Mouse (Mus musculus) erythroblast, embryonic 14.5 days (primary cell): ENCODE measurements around the gene Prkca.

Source experiments
- GATA1 ChIP-seq: IDR thresholded peaks from 2 replicates; pipeline ENCODE4 v1.6.1; 2012; ENCODE audit warnings: low read length, inconsistent platforms, mixed read lengths
- TAL1 ChIP-seq: IDR thresholded peaks from 3 replicates; pipeline ENCODE4 v1.6.1; 2012; ENCODE audit warnings: low read length, inconsistent platforms, mixed read lengths

DNA sequence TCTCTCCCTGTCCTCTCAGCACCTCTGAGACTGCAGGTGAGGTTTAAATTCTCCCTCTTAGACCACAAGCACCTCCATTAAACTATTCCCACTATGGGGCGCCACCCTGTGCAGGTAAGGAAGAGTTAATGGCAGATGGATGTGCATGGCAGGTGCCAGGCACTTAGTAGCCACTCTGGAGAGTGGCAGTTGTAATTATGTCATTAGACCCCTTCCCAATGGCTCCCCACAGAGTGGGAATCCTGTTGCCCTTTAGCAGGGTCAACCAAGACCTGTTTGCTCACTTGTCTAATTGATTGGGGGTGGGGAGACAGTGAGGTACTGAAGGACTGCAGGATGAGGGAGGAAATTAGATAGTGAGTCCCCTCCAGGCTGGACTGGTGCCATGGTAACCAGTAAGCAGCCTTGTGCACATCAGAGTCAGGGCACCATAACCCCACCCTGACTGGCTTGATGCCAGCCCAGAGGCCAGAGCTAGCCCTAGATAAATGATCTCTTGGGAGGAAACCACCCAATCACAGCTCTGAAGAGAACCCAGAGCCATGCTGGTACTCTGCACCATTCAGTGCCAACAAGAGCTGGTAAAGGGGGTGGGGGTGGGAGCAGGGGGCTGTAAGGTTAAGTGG, 63.9 kb downstream of the Prkca start:
- TF ChIP-seq GATA1 (no peak), TAL1 (no peak)
